Mouse (Mus musculus): ENCODE results near the gene Sh3bp2. TPM values are rescaled to one million over a fixed set of nuclear protein-coding genes. Genes with fewer than 3 reads are reported as not detected.

The Sh3bp2 gene
- polyA plus RNA-seq, 1 experiment from 2014 or later, result 5.9 TPM

DNA sequence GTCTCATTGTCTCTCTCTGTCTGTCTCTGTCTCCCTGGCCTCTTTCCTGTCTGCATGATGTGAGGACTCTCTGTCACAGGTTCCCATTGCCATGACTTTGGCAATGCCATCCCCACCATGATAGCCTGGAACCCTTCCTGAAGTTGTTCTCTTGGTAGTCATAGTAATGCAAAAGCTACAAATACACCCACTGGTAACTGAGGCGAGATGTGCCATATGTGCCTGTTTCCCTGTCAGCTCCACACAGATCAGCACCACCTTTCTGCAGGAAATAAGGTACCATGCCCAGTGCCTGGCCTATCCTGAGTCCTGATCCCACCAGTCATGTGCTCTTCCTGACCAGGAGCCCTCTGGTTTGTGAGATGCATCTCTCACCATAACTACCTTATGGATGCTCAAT is 23.2 kb upstream of the Sh3bp2 start:
- ATAC-seq (ENCODE audit: low read depth), result no peak

DNA sequence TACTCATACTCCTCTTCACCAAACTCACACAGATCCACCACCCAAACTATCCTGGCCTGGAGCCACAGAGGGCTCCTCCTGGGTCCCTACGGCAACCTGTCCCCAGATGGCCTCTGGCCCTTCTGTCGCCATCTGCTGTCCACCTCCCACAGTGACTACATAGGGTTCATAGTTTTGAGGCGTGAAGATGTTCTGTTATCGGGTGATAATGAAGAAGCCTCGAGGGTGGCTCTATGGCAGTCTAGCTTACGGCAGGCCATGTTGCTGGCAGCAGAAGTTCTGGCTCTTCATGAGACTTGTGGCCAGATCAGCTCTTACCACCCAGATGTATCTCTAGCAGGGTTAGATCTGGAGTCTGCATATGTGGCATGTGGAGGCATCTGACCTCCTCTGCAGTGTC is 22.8 kb upstream of the Sh3bp2 start:
- H3K4me1 ChIP-seq (replicated peaks; ENCODE audit: control insufficient read depth, insufficient read depth, low read length), result no peaks in the 10 kb centered on the region
- 75% methylated on average over 6 of the region's 6 CpGs for WGBS
- H3K9me3 ChIP-seq (ENCODE audit: control insufficient read depth, low read length), result no peaks in the 10 kb centered on the region
- no peak overlapping the region for H3K4me3 ChIP-seq (ENCODE audit: low read length)
- H3K4me2 ChIP-seq (ENCODE audit: low read depth, low read length), result no peak overlapping the region
- H3K9ac ChIP-seq (ENCODE audit: low read length), result no peak overlapping the region
- no peak overlapping the region for H3K27ac ChIP-seq (ENCODE audit: low read length)
- H3K36me3 ChIP-seq (ENCODE audit: control insufficient read depth, insufficient read depth, low read length), result no peaks in the 10 kb centered on the region; the same call in 1 of the 2 replicates
- H3K27me3 ChIP-seq (ENCODE audit: control insufficient read depth, insufficient read depth, low read depth, low read length), result no peaks in the 10 kb centered on the region
- no peak for ATAC-seq (ENCODE audit: low read depth)

More for the DNA sequence above, 23.2 kb upstream of the Sh3bp2 start:
- no peaks in the 10 kb centered on the region for H3K4me1 ChIP-seq (replicated peaks; ENCODE audit: control insufficient read depth, insufficient read depth, low read length)
- H3K9me3 ChIP-seq (ENCODE audit: control insufficient read depth, low read length), result no peaks in the 10 kb centered on the region
- H3K4me2 ChIP-seq (ENCODE audit: low read depth, low read length), result no peak overlapping the region
- WGBS, result 93% methylated on average over 1 of the region's 1 CpGs
- no peak overlapping the region for H3K9ac ChIP-seq (ENCODE audit: low read length)
- H3K4me3 ChIP-seq (ENCODE audit: low read length), result no peak overlapping the region
- H3K36me3 ChIP-seq (ENCODE audit: control insufficient read depth, insufficient read depth, low read length), result no peaks in the 10 kb centered on the region; the same call in 1 of the 2 replicates
- no peak overlapping the region for H3K27ac ChIP-seq (ENCODE audit: low read length)
- no peaks in the 10 kb centered on the region for H3K27me3 ChIP-seq (ENCODE audit: control insufficient read depth, insufficient read depth, low read depth, low read length)

DNA sequence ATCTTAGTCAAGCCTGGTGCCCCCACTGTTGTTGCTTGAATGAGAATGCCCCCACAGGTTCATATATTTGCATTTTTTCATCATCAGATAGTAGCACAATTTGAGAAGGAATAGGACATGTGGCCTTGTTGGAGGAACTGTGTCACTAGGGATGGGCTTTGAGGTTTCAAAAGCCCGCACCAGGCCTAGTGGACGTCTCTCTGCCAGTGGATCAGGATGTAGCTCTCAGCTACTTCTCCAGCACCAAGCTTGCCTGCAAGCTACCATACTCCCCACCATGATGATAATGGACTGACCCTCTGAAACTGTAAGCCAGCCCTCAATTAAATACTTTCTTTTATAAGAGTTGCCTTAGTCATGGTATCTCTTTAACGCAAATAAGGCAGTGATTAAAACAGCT is 13.2 kb upstream of the Sh3bp2 start:
- Histone ChIP-seq H3K27me3 (ENCODE audit: control insufficient read depth, insufficient read depth, low read depth, low read length) (no peaks in the 10 kb centered on the region), H3K9me3 (ENCODE audit: control insufficient read depth, low read length) (no peaks in the 10 kb centered on the region), H3K27ac (ENCODE audit: low read length) (no peak overlapping the region), H3K36me3 (ENCODE audit: control insufficient read depth, insufficient read depth, low read length) (no peaks in the 10 kb centered on the region), H3K4me3 (ENCODE audit: low read length) (no peak overlapping the region), H3K4me2 (ENCODE audit: low read depth, low read length) (no peak overlapping the region; the same call in 1 of the 2 replicates), H3K9ac (ENCODE audit: low read length) (no peak overlapping the region), H3K4me1 (replicated peaks; ENCODE audit: control insufficient read depth, insufficient read depth, low read length) (peaks cover 4% of the 10 kb centered on the region; the same call in 1 of the 2 replicates)
- WGBS, result 89% methylated on average over 3 of the region's 3 CpGs
- ATAC-seq (ENCODE audit: low read depth), result no peak

DNA sequence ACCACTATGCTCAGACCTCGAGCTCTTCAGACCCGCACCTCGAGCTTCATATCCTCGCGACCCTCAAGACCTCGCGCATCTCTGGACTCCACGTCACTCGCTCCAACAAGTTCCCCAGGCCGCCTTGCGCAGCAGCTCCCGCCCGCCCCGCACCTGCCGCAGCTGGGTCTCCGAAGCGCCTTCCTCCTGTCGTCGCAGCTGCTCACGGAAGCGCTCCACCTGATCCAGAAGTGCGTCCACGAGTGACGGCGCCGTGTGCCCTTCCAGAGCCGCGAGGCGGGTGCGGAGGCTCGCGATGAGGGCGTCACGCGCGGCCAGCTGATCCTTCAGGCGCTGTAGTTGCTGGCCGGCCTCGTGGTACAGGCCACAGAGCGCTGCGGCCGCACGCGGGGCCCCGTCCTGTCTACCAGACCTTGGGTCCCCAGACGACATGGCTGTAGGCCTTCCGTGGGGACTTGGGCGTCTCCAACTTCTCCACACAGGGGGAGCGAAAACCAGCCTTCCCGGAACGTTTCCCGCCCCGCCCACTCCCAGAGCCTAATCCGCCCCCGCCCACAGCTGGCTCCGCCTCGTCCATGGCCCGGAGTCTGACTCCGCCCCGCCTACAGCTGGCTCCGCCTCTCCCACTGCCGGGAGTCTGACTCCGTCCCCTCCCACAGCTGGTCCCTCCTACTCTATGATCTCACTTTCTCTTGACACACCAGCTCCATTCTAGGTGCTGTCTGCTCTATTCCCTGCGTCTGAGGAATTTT is 12.0 kb upstream of the Sh3bp2 start, which contains the start of gene Tnip2:
Gene Tnip2, minus strand, starts transcription at position 526 of the 752 bp plus-strand sequence.
- under 1% methylated on average over 64 of the region's 64 CpGs for WGBS
- no peaks in the 10 kb centered on the region for H3K27me3 ChIP-seq (ENCODE audit: control insufficient read depth, insufficient read depth, low read depth, low read length)
- H3K4me2 ChIP-seq (ENCODE audit: low read depth, low read length), result peak within 1 kb of the TSS; percentile 91
- H3K4me3 ChIP-seq (ENCODE audit: low read length), result peak within 1 kb of the TSS; percentile 87
- H3K9me3 ChIP-seq (ENCODE audit: control insufficient read depth, low read length), result no peaks in the 10 kb centered on the region
- peak within 1 kb of the TSS; percentile 94 for H3K9ac ChIP-seq (ENCODE audit: low read length)
- H3K36me3 ChIP-seq (ENCODE audit: control insufficient read depth, insufficient read depth, low read length), result no peaks in the 10 kb centered on the region
- peak; percentile 99 for ATAC-seq (ENCODE audit: low read depth)
- H3K4me1 ChIP-seq (replicated peaks; ENCODE audit: control insufficient read depth, insufficient read depth, low read length), result peaks cover 4% of the 10 kb centered on the region; the same call in 1 of the 2 replicates
- 0 out of 2 replicates have a peak within 1 kb of the TSS, but pooled peaks have one; percentile 11 for H3K27ac ChIP-seq (ENCODE audit: low read length)

DNA sequence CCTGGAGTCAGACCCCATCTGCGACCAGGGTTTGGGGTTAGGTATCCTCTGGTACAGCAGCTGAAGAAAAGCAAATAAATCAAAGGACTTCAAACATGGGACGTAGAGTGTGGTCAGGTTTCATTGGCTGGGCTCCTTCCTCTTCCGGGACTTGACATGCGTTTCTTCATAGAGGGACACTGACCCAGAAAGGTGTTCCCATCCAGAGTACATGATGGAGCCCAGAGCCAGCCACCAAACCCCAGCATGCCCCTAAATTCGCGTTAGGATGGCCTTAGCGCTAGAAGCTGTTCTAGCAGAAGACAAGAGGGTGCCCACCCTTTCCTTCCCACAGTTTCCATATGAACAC is 11.4 kb upstream of the Sh3bp2 start:
- no peak; the same call in 1 of the 2 replicates for ATAC-seq (ENCODE audit: low read depth)
- peak overlapping the region; percentile 87 for H3K4me3 ChIP-seq (ENCODE audit: low read length)
- no peak overlapping the region for H3K27ac ChIP-seq (ENCODE audit: low read length)
- 13% methylated on average over 7 of the region's 7 CpGs for WGBS
- peaks cover 4% of the 10 kb centered on the region; the same call in 1 of the 2 replicates for H3K4me1 ChIP-seq (replicated peaks; ENCODE audit: control insufficient read depth, insufficient read depth, low read length)
- peak overlapping the region; percentile 91 for H3K4me2 ChIP-seq (ENCODE audit: low read depth, low read length)
- no peaks in the 10 kb centered on the region for H3K36me3 ChIP-seq (ENCODE audit: control insufficient read depth, insufficient read depth, low read length)
- no peaks in the 10 kb centered on the region for H3K27me3 ChIP-seq (ENCODE audit: control insufficient read depth, insufficient read depth, low read depth, low read length)
- H3K9me3 ChIP-seq (ENCODE audit: control insufficient read depth, low read length), result no peaks in the 10 kb centered on the region
- H3K9ac ChIP-seq (ENCODE audit: low read length), result peak overlapping the region; percentile 49; the same call in 1 of the 2 replicates

DNA sequence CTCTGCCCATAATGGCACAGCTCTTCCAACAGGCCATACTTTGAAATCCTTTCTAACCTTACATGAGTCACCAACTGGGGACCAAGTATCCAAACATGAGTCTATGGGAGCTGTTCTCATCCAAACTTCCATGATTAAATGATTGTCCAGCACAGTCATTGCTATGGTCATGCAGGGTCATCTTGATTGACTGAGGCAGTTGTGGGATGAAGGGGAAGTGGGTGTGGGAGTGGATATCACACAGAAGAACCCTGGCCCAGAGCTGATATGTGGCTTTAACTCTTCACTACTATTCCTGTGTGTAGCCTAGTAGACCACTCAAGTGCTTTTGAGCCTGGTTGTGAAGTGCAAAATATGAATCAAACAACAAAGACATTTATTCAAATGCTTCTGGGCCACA is 10.5 kb upstream of the Sh3bp2 start:
- no peaks in the 10 kb centered on the region for H3K27me3 ChIP-seq (ENCODE audit: control insufficient read depth, insufficient read depth, low read depth, low read length)
- H3K9me3 ChIP-seq (ENCODE audit: control insufficient read depth, low read length), result no peaks in the 10 kb centered on the region
- H3K36me3 ChIP-seq (ENCODE audit: control insufficient read depth, insufficient read depth, low read length), result no peaks in the 10 kb centered on the region
- H3K27ac ChIP-seq (ENCODE audit: low read length), result no peak overlapping the region
- ATAC-seq (ENCODE audit: low read depth), result no peak
- H3K9ac ChIP-seq (ENCODE audit: low read length), result no peak overlapping the region
- no peak overlapping the region for H3K4me2 ChIP-seq (ENCODE audit: low read depth, low read length)
- peaks cover 4% of the 10 kb centered on the region; the same call in 1 of the 2 replicates for H3K4me1 ChIP-seq (replicated peaks; ENCODE audit: control insufficient read depth, insufficient read depth, low read length)
- H3K4me3 ChIP-seq (ENCODE audit: low read length), result no peak overlapping the region

DNA sequence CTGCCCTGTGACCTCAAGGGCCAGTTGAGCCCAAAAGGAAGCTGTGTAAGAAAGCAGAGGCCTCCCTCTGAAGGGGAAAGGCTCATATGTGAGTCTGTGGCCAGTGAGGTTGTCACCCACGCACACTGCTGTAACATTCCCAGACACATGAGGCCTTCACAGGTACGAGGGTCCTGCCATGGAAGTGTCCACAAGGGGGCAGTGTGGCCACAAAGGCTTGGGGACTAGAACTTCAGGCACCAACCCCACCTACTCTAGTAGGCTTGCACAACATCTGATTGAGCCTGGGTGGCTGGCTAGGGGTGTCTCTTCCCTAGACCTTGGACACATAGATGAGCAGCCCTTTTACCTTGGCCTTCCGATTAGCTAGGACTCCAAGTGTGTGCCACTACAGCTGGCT is 7.7 kb upstream of the Sh3bp2 start:
- Histone ChIP-seq H3K36me3 (ENCODE audit: control insufficient read depth, insufficient read depth, low read length) (no peaks in the 10 kb centered on the region), H3K9me3 (ENCODE audit: control insufficient read depth, low read length) (no peaks in the 10 kb centered on the region), H3K27me3 (ENCODE audit: control insufficient read depth, insufficient read depth, low read depth, low read length) (no peaks in the 10 kb centered on the region), H3K4me2 (ENCODE audit: low read depth, low read length) (no peak overlapping the region), H3K9ac (ENCODE audit: low read length) (no peak overlapping the region), H3K4me3 (ENCODE audit: low read length) (no peak overlapping the region), H3K27ac (ENCODE audit: low read length) (no peak overlapping the region), H3K4me1 (replicated peaks; ENCODE audit: control insufficient read depth, insufficient read depth, low read length) (peaks cover 6% of the 10 kb centered on the region; the same call in 1 of the 2 replicates)
- no peak for ATAC-seq (ENCODE audit: low read depth)
- 26% methylated on average over 3 of the region's 3 CpGs for WGBS

DNA sequence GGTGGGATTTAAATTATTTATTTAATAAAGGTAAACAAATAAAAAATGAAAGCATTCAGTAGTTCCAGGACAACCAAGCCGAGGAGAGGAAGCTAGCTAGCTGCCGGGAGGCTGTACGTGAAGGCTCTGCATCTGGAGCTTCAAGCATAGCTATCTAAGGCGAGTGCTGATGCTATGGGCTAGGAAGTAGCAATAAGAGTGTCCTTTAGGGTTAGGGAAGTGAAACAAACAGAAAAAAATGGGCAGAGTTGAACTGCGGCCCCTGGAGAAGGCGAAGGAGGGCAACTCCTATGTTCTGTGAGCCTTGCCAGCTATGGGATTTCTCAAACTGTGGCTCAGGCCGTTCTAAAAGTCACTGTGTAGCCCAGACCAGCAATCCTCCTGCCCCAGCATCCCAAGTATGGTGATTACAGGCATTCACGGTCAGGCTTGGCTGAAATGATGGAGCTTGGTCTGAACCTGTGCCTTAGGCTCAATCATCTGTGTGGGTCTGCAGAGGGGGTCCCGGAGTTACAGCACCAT is 6.2 kb upstream of the Sh3bp2 start:
- H3K36me3 ChIP-seq (ENCODE audit: control insufficient read depth, insufficient read depth, low read length), result no peaks in the 10 kb centered on the region
- no peak overlapping the region for H3K27ac ChIP-seq (ENCODE audit: low read length)
- H3K4me3 ChIP-seq (ENCODE audit: low read length), result no peak overlapping the region
- no peaks in the 10 kb centered on the region for H3K27me3 ChIP-seq (ENCODE audit: control insufficient read depth, insufficient read depth, low read depth, low read length)
- H3K9me3 ChIP-seq (ENCODE audit: control insufficient read depth, low read length), result no peaks in the 10 kb centered on the region
- no peak for ATAC-seq (ENCODE audit: low read depth)
- H3K9ac ChIP-seq (ENCODE audit: low read length), result no peak overlapping the region
- 72% methylated on average over 9 of the region's 9 CpGs for WGBS
- H3K4me2 ChIP-seq (ENCODE audit: low read depth, low read length), result no peak overlapping the region
- peaks cover 2% of the 10 kb centered on the region; the same call in 1 of the 2 replicates for H3K4me1 ChIP-seq (replicated peaks; ENCODE audit: control insufficient read depth, insufficient read depth, low read length)

DNA sequence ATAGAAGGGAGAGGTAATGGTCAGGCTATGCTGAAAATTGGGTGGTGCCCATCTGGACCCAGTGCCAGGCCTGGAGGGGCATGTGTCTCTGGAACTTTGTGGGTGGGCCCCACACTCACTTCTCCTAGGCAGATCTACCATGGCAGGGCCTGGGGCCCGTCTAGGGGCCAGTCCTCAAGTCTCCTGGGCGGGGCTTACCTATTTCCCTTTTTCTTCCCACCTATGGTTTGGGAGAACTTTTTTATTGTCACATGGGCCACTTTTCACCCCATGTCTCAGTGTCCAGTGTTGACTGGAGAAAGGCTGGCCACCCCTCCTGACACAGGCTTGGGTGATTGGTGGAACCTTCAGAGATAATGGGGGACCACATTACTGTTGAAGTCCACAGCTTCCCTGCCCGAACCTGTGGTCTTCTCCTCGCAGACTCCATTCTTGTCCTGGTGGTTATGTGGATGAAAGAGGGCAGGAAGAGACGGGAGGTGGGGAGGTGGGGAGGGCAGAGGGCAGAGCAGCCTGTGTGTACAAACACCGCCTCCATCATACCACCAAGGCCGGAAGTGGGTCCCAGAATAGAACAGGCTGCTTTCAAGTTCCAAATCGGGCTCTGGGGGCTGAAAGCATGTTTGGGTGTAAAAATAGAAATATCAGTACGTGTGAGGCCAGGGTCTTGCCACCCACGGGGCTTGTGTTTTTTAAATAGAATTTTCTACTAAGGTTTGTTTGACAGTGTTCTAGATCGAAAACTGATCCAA is 5.0 kb upstream of the Sh3bp2 start:
- WGBS, result 41% methylated on average over 11 of the region's 11 CpGs
- no peak overlapping the region for H3K27ac ChIP-seq (ENCODE audit: low read length)
- peak; percentile 29; the same call in 1 of the 2 replicates for ATAC-seq (ENCODE audit: low read depth)

More for the DNA sequence above, 5.0 kb upstream of the Sh3bp2 start:
- Histone ChIP-seq H3K4me2 (ENCODE audit: low read depth, low read length) (no peak overlapping the region), H3K27me3 (ENCODE audit: control insufficient read depth, insufficient read depth, low read depth, low read length) (no peaks in the 10 kb centered on the region), H3K4me1 (replicated peaks; ENCODE audit: control insufficient read depth, insufficient read depth, low read length) (peaks cover 2% of the 10 kb centered on the region; the same call in 1 of the 2 replicates), H3K4me3 (ENCODE audit: low read length) (no peak overlapping the region), H3K9me3 (ENCODE audit: control insufficient read depth, low read length) (no peaks in the 10 kb centered on the region), H3K9ac (ENCODE audit: low read length) (no peak overlapping the region), H3K36me3 (ENCODE audit: control insufficient read depth, insufficient read depth, low read length) (no peaks in the 10 kb centered on the region)

Data from lung, embryonic 16.5 days (tissue).